Mouse (Mus musculus): ENCODE data around the gene Gm6169.

GRCm38 (mm10) chr13:97052667-97053066 lies 46.4 kb downstream of the Gm6169 start:
- no peak for TF ChIP-seq TCF12 (IDR thresholded peaks at IDR 0.05; ENCODE audit: insufficient read depth, poor library complexity, severe bottlenecking)
- no peak for TF ChIP-seq USF1 (IDR thresholded peaks at IDR 0.05; ENCODE audit: low read depth)
- TF ChIP-seq REST (IDR thresholded peaks at IDR 0.05; ENCODE audit: insufficient read depth, insufficient read length) = no peak
- TF ChIP-seq MYOG (IDR thresholded peaks at IDR 0.05; ENCODE audit: control insufficient read depth in 1 of 3, insufficient read depth in 1 of 3, insufficient read length in 2 of 3, low read depth in 2 of 3) = no peak
